Mouse (Mus musculus) CH12.LX (cell line): ENCODE measurements around the gene Gm12166.

Experiments used
- IRF4 ChIP-seq: IDR thresholded peaks from 2 replicates; pipeline ENCODE4 v1.6.1; 2014; ENCODE audit warnings: low read depth, mild to moderate bottlenecking, inconsistent platforms, low read length, improper control_type of control experiment
- MEF2A ChIP-seq: IDR thresholded peaks from 2 replicates; pipeline ENCODE4 v1.6.1; 2014; ENCODE audit warnings: low read depth, mild to moderate bottlenecking, inconsistent platforms, low read length, improper control_type of control experiment, borderline replicate concordance
- POLR2AphosphoS2 ChIP-seq: IDR thresholded peaks from 2 replicates; pipeline ENCODE4 v1.6.1; 2011; ENCODE audit warnings: low read depth, low read length, improper control_type of control experiment

- TF ChIP-seq IRF4 (no peak), MEF2A (no peak), POLR2AphosphoS2 (no peak)
These were observed 36.1 kb downstream of the Gm12166 start for GRCm38 (mm10) chr11:46016061-46016460.
